Mouse (Mus musculus) ES-E14 (cell line): Measurements from ENCODE around the gene Slc44a4. TPM values are rescaled to one million over a fixed set of nuclear protein-coding genes. Genes with fewer than 3 reads are reported as not detected.

ENCODE experiments used
- DNase-seq: peaks from one replicate; pipeline ENCODE4 v3.0.0-alpha.2; 2013; ENCODE audit warnings: low read depth, low spot score
- H3K27ac ChIP-seq: 2 replicates; pipeline ENCODE4 v1.5.1; 2012; ENCODE audit warnings: low read depth, mild to moderate bottlenecking, low read length, moderate library complexity, mixed read lengths; ENCODE audit not compliant: poor library complexity, insufficient read depth, severe bottlenecking
- H3K36me3 ChIP-seq: 2 replicates; pipeline ENCODE4 v1.6.1; 2012; ENCODE audit warnings: mild to moderate bottlenecking, low read length, moderate library complexity, mixed read lengths; ENCODE audit not compliant: control insufficient read depth, poor library complexity, insufficient read depth, severe bottlenecking
- H3K4me1 ChIP-seq, 2 experiments: fragments of 150-350 bp in 1 of 2; sonication (generic) in 1 of 2; 2 replicates each; pipeline ENCODE4 v1.6.1; 2012; ENCODE audit warnings: low read length in 2 of 2, mild to moderate bottlenecking in 1 of 2, mixed read lengths in 1 of 2; ENCODE audit not compliant: control insufficient read depth in 2 of 2, insufficient read depth in 2 of 2, poor library complexity in 1 of 2
- H3K4me3 ChIP-seq, 2 experiments: fragments of 150-350 bp in 1 of 2; sonication (generic) in 1 of 2; 2 replicates each; pipeline ENCODE4 v1.5.1; 2012; ENCODE audit warnings: low read length in 2 of 2, low read depth in 1 of 2, mild to moderate bottlenecking in 1 of 2, mixed read lengths in 1 of 2; ENCODE audit not compliant: insufficient read depth in 1 of 2, poor library complexity in 1 of 2, severe bottlenecking in 1 of 2
- H3K9ac ChIP-seq: 2 replicates; pipeline ENCODE4 v1.6.1; 2012; ENCODE audit warnings: low read depth, mild to moderate bottlenecking, low read length, mixed read lengths; ENCODE audit not compliant: poor library complexity, insufficient read depth, severe bottlenecking
- H3K9me3 ChIP-seq: fragments of 150-350 bp; sonication (generic); 2 replicates; pipeline ENCODE4 v1.6.1; 2012; ENCODE audit warnings: low read depth, mild to moderate bottlenecking, low read length; ENCODE audit not compliant: control insufficient read depth, insufficient read depth
- CHD2 ChIP-seq: IDR thresholded peaks from 2 replicates; pipeline ENCODE4 v1.6.1; 2014; ENCODE audit warnings: mild to moderate bottlenecking, low read depth, low read length, inconsistent platforms
- HCFC1 ChIP-seq: IDR thresholded peaks from 2 replicates; pipeline ENCODE4 v1.6.1; 2012; ENCODE audit warnings: low read length, inconsistent platforms, borderline replicate concordance; ENCODE audit not compliant: insufficient read depth
- MAFK ChIP-seq: IDR thresholded peaks from 2 replicates; pipeline ENCODE4 v1.6.1; 2014; ENCODE audit warnings: mild to moderate bottlenecking, low read depth, low read length, inconsistent platforms; ENCODE audit not compliant: insufficient read depth
- ZC3H11A ChIP-seq: IDR thresholded peaks from 2 replicates; pipeline ENCODE4 v1.6.1; 2012; ENCODE audit warnings: low read depth, mild to moderate bottlenecking, inconsistent platforms, low read length, borderline replicate concordance
- ZNF384 ChIP-seq: IDR thresholded peaks from 2 replicates; pipeline ENCODE4 v1.6.1; 2012; ENCODE audit warnings: low read depth, low read length, inconsistent platforms
- in situ Hi-C, 2 experiments: fragments of 600-800 bp; cut with MboI; formaldehyde crosslinking; loops; one replicate each; pipeline ENCODE4 v1.15.1; 2025; ENCODE audit warnings: low sequenced_read_pairs in 2 of 2, inconsistent platforms in 1 of 2; ENCODE audit not compliant: unreplicated experiment in 2 of 2
- total RNA-seq: library from RNA; depleted of rRNA; stranded (reverse); fragments of 300-350 nt; gene quantifications from 2 replicates; pipeline ENCODE4 v1.2.3, GENCODE M21; 2012

The Slc44a4 gene
- total RNA-seq, 1 experiment: 5.5 TPM

DNA sequence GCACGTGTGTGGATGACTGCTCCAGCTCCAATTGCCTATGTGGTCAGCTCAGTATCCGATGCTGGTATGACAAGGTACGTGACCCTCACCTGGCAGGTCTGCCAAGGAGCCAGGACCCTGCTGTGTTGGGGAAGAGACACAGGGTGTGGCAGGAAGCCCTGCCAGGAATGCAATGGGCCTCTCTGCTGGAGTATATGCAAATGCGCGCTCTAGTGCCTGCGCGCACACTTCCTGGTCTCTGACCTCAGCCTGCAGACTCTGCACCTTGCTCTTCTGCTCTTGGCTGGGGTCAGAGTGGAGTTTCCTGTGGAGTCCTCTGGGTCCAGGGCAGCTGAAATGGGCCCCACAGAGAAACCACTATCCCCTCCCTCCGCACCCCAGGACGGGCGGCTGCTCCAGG, 3.3 kb upstream of the Slc44a4 start:
- peak overlapping the region in 1 of 2 experiments; percentile 47; a peak in 2 of 4 replicates for H3K4me3 ChIP-seq
- in situ Hi-C loops: no loop called here
- H3K9me3 ChIP-seq: no peaks in the 10 kb centered on the region
- H3K4me1 ChIP-seq: peaks cover 2 to 39% of the 10 kb centered on the region in 2 experiments; a peak in 3 of 4 replicates
- peak overlapping the region; percentile 46 for H3K27ac ChIP-seq
- H3K36me3 ChIP-seq: peaks cover 64% of the 10 kb centered on the region
- DNase-seq: no peak
- H3K9ac ChIP-seq: peak overlapping the region; percentile 45; the same call in 1 of the 2 replicates
- TF ChIP-seq ZC3H11A (no peak), MAFK (no peak), HCFC1 (no peak), CHD2 (no peak), ZNF384 (no peak)

GRCm38 (mm10) chr17:34911945-34912351, 2.3 kb upstream of the Slc44a4 start:
- TF ChIP-seq ZC3H11A (no peak), CHD2 (no peak), HCFC1 (no peak), MAFK (no peak), ZNF384 (no peak)
- Histone ChIP-seq H3K4me1 (peaks cover 2 to 33% of the 10 kb centered on the region in 2 experiments; a peak in 3 of 4 replicates), H3K9ac (peak overlapping the region; percentile 45; the same call in 1 of the 2 replicates), H3K36me3 (peaks cover 54% of the 10 kb centered on the region), H3K27ac (no peak overlapping the region), H3K9me3 (no peaks in the 10 kb centered on the region), H3K4me3 (peak overlapping the region in 1 of 2 experiments; percentile 47; a peak in 1 of 4 replicates)
- in situ Hi-C loops: no loop called here
- DNase-seq: peak; percentile 93

GRCm38 (mm10) chr17:34915410-34915831, 1.2 kb downstream of the Slc44a4 start:
- no peak for TF ChIP-seq HCFC1
- no peak for TF ChIP-seq ZNF384
- no peak for TF ChIP-seq MAFK
- no peak for TF ChIP-seq ZC3H11A
- no peak for TF ChIP-seq CHD2
- DNase-seq: no peak
- Histone ChIP-seq H3K4me1 (peaks cover 4 to 17% of the 10 kb centered on the region in 2 experiments; a peak in 3 of 4 replicates), H3K9me3 (no peaks in the 10 kb centered on the region), H3K4me3 (peak overlapping the region in 1 of 2 experiments; percentile 13; a peak in 1 of 4 replicates), H3K27ac (no peak overlapping the region), H3K36me3 (peaks cover 30% of the 10 kb centered on the region), H3K9ac (peak overlapping the region; percentile 27; the same call in 1 of the 2 replicates)
- in situ Hi-C loops: no loop called here

GRCm38 (mm10) chr17:34916316-34916715, 2.0 kb downstream of the Slc44a4 start:
- Histone ChIP-seq H3K4me1 (peaks cover 4 to 13% of the 10 kb centered on the region in 2 experiments; a peak in 2 of 4 replicates), H3K36me3 (peaks cover 22% of the 10 kb centered on the region), H3K9ac (no peak overlapping the region), H3K4me3 (no peak overlapping the region), H3K27ac (no peak overlapping the region), H3K9me3 (no peaks in the 10 kb centered on the region)
- in situ Hi-C loops: no loop called here
- TF ChIP-seq ZNF384 (no peak), MAFK (no peak), HCFC1 (no peak), CHD2 (no peak), ZC3H11A (no peak)
- no peak for DNase-seq

DNA sequence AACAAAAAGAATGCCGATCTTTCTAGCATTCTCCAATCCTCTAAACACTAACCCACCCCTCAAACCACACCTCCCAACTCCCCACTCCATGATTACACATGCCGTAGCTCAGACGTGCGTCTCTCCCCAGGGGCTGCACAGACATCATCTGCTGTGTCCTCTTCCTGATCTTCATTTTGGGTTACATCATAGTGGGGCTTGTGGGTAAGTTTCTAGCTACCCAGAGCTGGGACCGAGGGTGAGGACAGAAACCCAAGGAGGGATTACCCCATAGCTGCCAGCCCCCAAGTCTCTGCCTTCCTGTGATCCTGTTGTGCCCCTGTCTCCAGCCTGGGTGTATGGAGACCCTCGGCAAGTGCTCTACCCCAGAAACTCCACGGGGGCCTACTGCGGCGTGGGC, 2.9 kb downstream of the Slc44a4 start:
- Histone ChIP-seq H3K27ac (no peak overlapping the region), H3K4me1 (peaks cover 2 to 9% of the 10 kb centered on the region in 2 experiments; a peak in 1 of 4 replicates), H3K36me3 (peaks cover 18% of the 10 kb centered on the region), H3K4me3 (peak overlapping the region in 1 of 2 experiments; percentile 8; a peak in 1 of 4 replicates), H3K9ac (peak overlapping the region; percentile 11; the same call in 1 of the 2 replicates), H3K9me3 (no peaks in the 10 kb centered on the region)
- TF ChIP-seq HCFC1 (no peak), CHD2 (no peak), MAFK (no peak), ZNF384 (no peak), ZC3H11A (no peak)
- DNase-seq: no peak
- in situ Hi-C loops: no loop called here
